Mouse (Mus musculus) forebrain, embryonic 14.5 days (tissue): ENCODE results near the gene Tbx2. TPM values are rescaled to one million over a fixed set of nuclear protein-coding genes. Genes with fewer than 3 reads are reported as not detected.

Experiments used
- ATAC-seq: fragments of 200-750 bp; cut with Nextera tagmentation; 2 replicates; pipeline ENCODE4 v1.8.0; 2017; ENCODE audit warnings: mild to moderate bottlenecking, moderate library complexity
- DNase-seq: peaks from one replicate; pipeline ENCODE4 v3.0.0-alpha.2; 2015; ENCODE audit warnings: low spot score
- H3K27ac ChIP-seq: fragments of 300-500 bp; sonication (generic); 2 replicates; pipeline ENCODE4 v1.5.1; 2014; ENCODE audit warnings: low read depth, mild to moderate bottlenecking, control low read depth, low read length, moderate library complexity
- H3K27me3 ChIP-seq: fragments of 300-500 bp; sonication (generic); replicated peaks from 2 replicates; pipeline ENCODE4 v1.6.1; 2014; ENCODE audit warnings: low read length, control low read depth, mixed read lengths; ENCODE audit not compliant: control insufficient read depth, insufficient read depth
- H3K36me3 ChIP-seq: fragments of 300-500 bp; sonication (generic); 2 replicates; pipeline ENCODE4 v1.6.1; 2014; ENCODE audit warnings: low read length, control low read depth; ENCODE audit not compliant: control insufficient read depth, insufficient read depth
- H3K4me1 ChIP-seq: fragments of 300-500 bp; sonication (generic); 2 replicates; pipeline ENCODE4 v1.6.1; 2014; ENCODE audit warnings: antibody characterized with exemption, low read length, control low read depth; ENCODE audit not compliant: control insufficient read depth, insufficient read depth
- H3K4me2 ChIP-seq: fragments of 300-500 bp; sonication (generic); 2 replicates; pipeline ENCODE4 v1.6.1; 2014; ENCODE audit warnings: mild to moderate bottlenecking, control low read depth, low read length
- H3K4me3 ChIP-seq: fragments of 300-500 bp; sonication (generic); 2 replicates; pipeline ENCODE4 v1.5.1; 2014; ENCODE audit warnings: low read depth, low read length, control low read depth
- H3K9ac ChIP-seq: fragments of 300-500 bp; sonication (generic); 2 replicates; pipeline ENCODE4 v1.6.1; 2014; ENCODE audit warnings: mild to moderate bottlenecking, low read length, control low read depth, moderate library complexity
- H3K9me3 ChIP-seq: fragments of 300-500 bp; sonication (generic); replicated peaks from 2 replicates; pipeline ENCODE4 v1.6.1; 2016; ENCODE audit warnings: low read length, control low read depth, mixed read lengths; ENCODE audit not compliant: control insufficient read depth
- WGBS: fragments of 180-500 bp; shearing (Covaris S2); extraction: QIAGEN DNeasy Blood & Tissue Kit; methylation state at CpG from one replicate; pipeline ENCODE4 v1.1.7; 2014; 5-methylcytosine and 5-hydroxymethylcytosine counted together
- polyA plus RNA-seq: library from polyadenylated mRNA; unstranded; fragments of >200 nt; fragmentation: Nextera tagmentation; extraction: Ambion mirVana; gene quantifications from 2 replicates; pipeline ENCODE4 v1.2.1, GENCODE M21; 2014

Gene Tbx2
- polyA plus RNA-seq = 0.48 and 0.64 TPM in 2 replicates

DNA sequence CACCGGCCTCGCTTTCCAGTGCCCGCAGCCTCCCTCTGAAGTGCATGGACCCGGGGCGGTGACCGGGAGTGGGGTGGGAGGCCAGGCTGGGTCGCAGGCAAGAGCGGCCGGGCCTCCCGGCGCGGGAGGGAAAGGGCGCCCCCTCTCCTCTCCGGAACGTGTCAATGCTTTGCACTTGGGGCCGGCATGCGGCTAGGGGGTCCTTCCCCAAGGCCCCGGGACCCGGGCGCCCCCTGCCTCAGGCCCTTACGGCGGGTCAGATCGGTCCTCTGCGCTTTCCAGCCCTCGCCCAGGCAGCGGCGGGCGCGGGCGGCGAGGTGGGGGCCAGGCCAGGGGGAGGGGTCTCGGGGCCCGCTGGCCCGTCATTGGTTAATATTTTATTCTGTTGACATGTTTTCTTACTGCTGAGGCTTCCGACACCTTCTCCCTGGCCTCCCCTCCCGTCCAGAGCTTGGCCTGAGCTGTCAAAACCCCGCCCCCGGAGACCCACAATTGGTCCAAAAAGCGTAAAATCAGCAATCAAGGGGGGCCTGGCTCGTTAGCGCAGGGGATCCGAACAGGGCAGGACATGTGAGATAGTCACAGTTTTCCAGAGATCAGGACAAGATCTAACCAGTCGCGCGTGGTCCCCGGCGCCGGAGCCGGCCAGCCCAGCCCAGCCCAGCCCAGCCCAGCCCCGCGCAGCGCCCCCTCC is at the start of gene Tbx2:
Gene Tbx2, plus strand, starts transcription at position 321 of the 694 bp plus-strand sequence.
- Histone ChIP-seq H3K27ac (no peak within 1 kb of the TSS), H3K4me2 (peak within 1 kb of the TSS; percentile 60), H3K4me1 (peaks cover 13% of the 10 kb centered on the region), H3K27me3 (peaks cover 82% of the 10 kb centered on the region), H3K9me3 (no peaks in the 10 kb centered on the region), H3K4me3 (peak within 1 kb of the TSS; percentile 29), H3K36me3 (no peaks in the 10 kb centered on the region), H3K9ac (peak within 1 kb of the TSS; percentile 41; the same call in 1 of the 2 replicates)
- under 1% methylated on average over 41 of the region's 52 CpGs for WGBS
- DNase-seq (peak; percentile 33), ATAC-seq (peak; percentile 29)

DNA sequence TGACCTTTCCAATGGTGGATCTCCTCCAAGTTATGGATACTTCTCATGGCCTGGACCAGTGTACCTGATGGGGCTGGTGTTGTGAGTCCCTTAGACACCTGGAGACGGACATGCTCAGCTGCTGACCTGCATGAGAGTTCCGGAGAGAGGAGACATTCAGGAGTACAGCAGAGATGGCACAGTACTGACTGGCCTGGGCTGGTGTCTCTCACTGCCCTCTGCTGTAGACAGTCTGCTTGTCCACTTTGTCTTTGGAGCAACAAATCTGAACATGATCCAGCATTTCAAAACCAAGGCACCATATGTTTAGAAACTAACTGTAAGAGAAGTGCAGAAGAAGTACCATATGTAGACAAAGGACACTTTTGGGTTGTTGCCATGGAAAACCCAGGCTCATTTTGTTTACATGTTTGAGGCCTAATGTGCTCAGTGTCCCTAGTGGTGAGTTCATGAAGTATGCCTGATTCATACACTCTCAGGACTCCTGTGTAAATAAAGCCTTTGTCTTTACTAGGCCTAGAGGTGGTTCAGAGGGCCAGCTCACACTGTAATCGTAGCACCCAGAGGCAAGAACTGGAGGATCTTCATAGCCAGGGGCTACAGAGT is 46.1 kb upstream of the Tbx2 start:
- H3K27ac ChIP-seq = no peak overlapping the region
- ATAC-seq = peak; percentile 32; the same call in 1 of the 2 replicates
- no peak overlapping the region for H3K4me2 ChIP-seq
- WGBS = 69% methylated on average over 3 of the region's 3 CpGs
- DNase-seq = peak; percentile 71
- no peak overlapping the region for H3K9ac ChIP-seq
- H3K4me1 ChIP-seq = no peaks in the 10 kb centered on the region
- H3K27me3 ChIP-seq = no peaks in the 10 kb centered on the region
- no peak overlapping the region for H3K4me3 ChIP-seq
- H3K9me3 ChIP-seq = no peaks in the 10 kb centered on the region
- H3K36me3 ChIP-seq = no peaks in the 10 kb centered on the region

DNA sequence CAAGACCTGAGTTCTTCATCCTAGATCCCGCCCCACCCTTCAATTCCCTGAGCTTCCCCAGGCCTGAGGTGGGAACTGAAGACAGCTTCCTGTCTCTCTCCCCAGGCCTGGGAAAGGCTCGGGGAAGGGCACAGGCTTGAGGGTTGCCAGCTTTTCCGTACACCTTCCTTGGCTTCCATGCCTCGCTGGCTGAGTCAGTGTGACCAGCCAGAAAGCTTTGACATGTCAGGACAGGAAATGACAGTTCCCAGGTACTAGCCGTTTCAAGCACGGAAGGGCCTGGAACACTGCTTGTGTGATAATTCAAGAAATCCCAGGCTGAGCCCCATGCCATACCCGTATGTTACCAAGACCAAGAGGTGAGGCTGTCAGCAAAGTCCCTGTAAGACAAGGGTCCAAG is 42.6 kb upstream of the Tbx2 start:
- Histone ChIP-seq H3K36me3 (no peaks in the 10 kb centered on the region), H3K4me2 (no peak overlapping the region), H3K4me1 (no peaks in the 10 kb centered on the region), H3K27me3 (no peaks in the 10 kb centered on the region), H3K9ac (no peak overlapping the region), H3K27ac (no peak overlapping the region), H3K9me3 (no peaks in the 10 kb centered on the region), H3K4me3 (no peak overlapping the region)
- 87% methylated on average over 7 of the region's 7 CpGs for WGBS
- ATAC-seq (no peak), DNase-seq (no peak)

DNA sequence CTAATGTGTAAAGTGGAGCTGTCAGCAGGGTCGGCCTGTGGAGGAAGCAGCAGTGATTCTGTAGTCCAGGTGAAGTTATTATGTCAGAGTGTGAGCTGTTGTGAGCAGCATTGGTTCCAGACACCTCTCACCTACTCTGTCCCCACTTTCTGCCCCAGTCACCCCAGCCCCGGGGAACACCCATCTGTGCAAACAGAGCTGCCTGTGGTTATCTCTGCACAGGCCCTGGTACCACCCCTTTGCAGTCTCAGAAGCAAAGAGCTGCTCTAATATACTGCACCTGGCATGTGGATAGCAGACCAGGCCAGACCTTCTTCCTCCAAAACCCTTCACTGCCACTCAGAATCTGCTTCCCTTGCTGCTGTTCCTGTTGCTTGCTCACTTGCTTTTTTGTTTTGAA is 42.1 kb upstream of the Tbx2 start:
- ATAC-seq (no peak), DNase-seq (no peak)
- Histone ChIP-seq H3K4me2 (no peak overlapping the region), H3K27me3 (no peaks in the 10 kb centered on the region), H3K27ac (no peak overlapping the region), H3K9ac (no peak overlapping the region), H3K9me3 (no peaks in the 10 kb centered on the region), H3K36me3 (no peaks in the 10 kb centered on the region), H3K4me3 (no peak overlapping the region), H3K4me1 (no peaks in the 10 kb centered on the region)
- WGBS = 89% methylated on average over 2 of the region's 2 CpGs

DNA sequence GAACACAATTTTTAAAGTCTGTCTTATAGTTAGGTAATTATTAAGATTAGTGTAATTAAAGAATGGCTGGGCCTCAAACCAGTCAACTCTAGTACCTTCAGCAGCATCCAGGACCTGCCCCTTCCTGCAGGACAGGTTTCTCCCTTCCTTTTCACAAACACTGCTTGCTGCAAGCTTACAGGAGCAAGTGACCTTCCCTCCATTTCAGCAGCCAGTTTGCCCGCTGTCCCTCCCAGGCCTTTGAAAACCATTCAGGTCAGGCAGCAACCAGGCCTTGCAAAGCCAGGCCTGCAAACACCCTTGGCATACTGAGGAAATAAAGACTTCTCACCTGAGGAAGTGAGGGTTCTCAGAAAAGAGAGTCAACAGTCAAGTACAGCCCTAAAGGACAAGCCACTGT is 41.1 kb upstream of the Tbx2 start:
- DNase-seq (no peak), ATAC-seq (no peak)
- no peaks in the 10 kb centered on the region for H3K36me3 ChIP-seq
- H3K4me1 ChIP-seq = no peaks in the 10 kb centered on the region
- no peak overlapping the region for H3K9ac ChIP-seq
- no peak overlapping the region for H3K4me2 ChIP-seq
- H3K9me3 ChIP-seq = no peaks in the 10 kb centered on the region
- WGBS = 64% methylated on average over 1 of the region's 1 CpGs
- no peak overlapping the region for H3K27ac ChIP-seq
- H3K27me3 ChIP-seq = no peaks in the 10 kb centered on the region
- H3K4me3 ChIP-seq = no peak overlapping the region

DNA sequence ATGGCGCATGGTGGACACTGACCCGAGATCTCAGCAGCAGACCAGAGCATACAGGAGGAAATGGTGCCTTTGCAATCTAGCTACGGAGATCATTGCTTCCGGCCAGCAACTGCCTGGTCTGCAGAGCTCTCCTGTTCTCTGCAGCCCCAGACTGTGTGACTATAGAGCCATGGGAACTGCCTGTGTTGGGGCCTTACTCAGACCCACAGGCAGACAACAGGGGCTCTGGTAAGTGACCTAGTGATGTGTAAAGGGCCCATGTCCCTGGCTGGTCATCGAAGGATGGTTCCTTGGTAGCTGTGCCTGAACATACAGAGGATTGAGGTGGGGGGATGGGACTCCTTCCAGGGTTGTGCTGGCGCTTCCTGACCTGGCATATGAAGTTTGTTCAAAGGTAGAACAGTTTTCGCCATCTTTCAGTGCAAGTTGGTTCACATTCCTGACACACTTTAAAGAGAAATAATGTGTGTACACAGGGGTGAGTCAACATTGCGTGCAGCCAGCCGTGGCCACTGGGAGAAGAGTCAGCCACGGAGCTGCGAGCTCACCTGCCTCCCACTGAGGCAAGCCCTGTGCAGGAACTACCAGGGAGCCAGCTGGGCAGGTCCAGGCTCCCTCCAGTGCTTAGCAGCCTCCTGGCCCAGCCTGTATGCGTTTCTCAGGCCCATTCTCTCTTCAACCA is 39.7 kb upstream of the Tbx2 start:
- no peaks in the 10 kb centered on the region for H3K4me1 ChIP-seq
- 67% methylated on average over 12 of the region's 12 CpGs for WGBS
- no peak overlapping the region for H3K4me3 ChIP-seq
- no peak overlapping the region for H3K27ac ChIP-seq
- ATAC-seq (no peak), DNase-seq (no peak)
- no peaks in the 10 kb centered on the region for H3K27me3 ChIP-seq
- H3K9me3 ChIP-seq = no peaks in the 10 kb centered on the region
- H3K36me3 ChIP-seq = no peaks in the 10 kb centered on the region
- H3K4me2 ChIP-seq = no peak overlapping the region
- H3K9ac ChIP-seq = no peak overlapping the region

DNA sequence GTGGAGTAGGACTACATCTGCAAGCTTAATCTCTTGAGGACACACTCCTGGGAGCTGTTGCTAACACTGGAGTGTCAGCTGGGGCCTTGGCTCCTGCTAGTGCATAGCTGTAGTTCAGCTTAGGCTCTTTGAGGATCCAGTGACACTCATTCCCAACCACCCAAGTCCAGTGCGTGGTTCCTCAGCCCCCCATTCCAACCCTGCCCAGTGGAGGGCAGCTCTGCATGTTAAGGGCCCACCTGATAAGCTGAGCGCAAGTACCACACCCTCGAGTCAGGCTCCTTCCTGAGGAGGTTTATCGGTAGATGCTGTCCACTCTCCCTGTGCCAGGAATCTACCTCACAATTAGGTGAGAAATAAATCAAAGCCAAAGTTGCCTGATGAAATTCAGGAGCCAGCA is 32.9 kb upstream of the Tbx2 start:
- no peaks in the 10 kb centered on the region for H3K27me3 ChIP-seq
- DNase-seq = no peak
- no peak overlapping the region for H3K4me2 ChIP-seq
- 92% methylated on average over 4 of the region's 4 CpGs for WGBS
- H3K27ac ChIP-seq = no peak overlapping the region
- no peak overlapping the region for H3K4me3 ChIP-seq
- H3K4me1 ChIP-seq = no peaks in the 10 kb centered on the region
- no peak for ATAC-seq
- H3K9me3 ChIP-seq = no peaks in the 10 kb centered on the region
- no peaks in the 10 kb centered on the region for H3K36me3 ChIP-seq
- H3K9ac ChIP-seq = no peak overlapping the region

DNA sequence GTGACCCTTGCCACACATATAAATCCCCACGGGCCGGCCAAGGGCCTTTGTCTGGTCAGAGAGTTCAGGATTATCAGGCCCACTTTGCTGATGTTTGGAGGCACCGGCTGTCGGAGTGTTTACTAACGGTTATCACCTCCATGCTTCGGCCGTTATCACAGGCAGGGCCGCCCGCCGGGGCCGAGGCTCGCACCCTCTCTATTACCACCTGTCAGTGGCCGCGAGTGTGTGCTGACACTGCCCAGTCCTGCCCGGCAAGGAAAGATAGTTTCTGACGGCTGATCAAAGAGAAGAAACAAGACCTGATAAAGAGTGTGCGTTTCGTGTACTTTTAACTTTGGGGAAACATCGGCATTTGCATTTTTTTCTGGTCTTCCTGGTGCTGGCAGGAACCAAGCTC is 32.5 kb upstream of the Tbx2 start:
- H3K27ac ChIP-seq = no peak overlapping the region
- no peaks in the 10 kb centered on the region for H3K4me1 ChIP-seq
- no peak overlapping the region for H3K9ac ChIP-seq
- ATAC-seq (no peak), DNase-seq (no peak)
- no peaks in the 10 kb centered on the region for H3K36me3 ChIP-seq
- 86% methylated on average over 19 of the region's 19 CpGs for WGBS
- no peak overlapping the region for H3K4me2 ChIP-seq
- no peaks in the 10 kb centered on the region for H3K27me3 ChIP-seq
- no peaks in the 10 kb centered on the region for H3K9me3 ChIP-seq
- H3K4me3 ChIP-seq = no peak overlapping the region

DNA sequence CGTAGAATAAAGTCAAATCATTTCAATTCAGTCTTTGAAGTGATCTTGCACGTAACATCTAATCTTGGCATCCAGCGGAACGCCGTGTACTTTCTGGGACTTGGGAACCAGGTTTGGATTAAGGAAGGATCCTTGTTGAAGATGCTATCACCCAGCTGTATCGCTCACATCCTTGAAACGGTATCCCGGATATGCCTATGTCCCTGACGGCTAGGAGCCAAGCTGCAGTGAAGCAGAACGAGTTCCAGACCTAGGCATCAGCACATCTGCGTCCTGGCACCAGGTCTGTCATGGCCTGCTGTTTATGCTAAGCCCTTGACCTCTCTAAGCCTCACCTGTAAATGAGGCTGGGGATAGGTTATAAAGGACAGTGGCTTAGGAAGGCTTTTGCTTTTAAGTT is 32.0 kb upstream of the Tbx2 start:
- ATAC-seq (no peak), DNase-seq (no peak)
- 91% methylated on average over 11 of the region's 11 CpGs for WGBS
- H3K9me3 ChIP-seq = no peaks in the 10 kb centered on the region
- no peak overlapping the region for H3K4me2 ChIP-seq
- H3K9ac ChIP-seq = no peak overlapping the region
- no peak overlapping the region for H3K27ac ChIP-seq
- H3K4me3 ChIP-seq = no peak overlapping the region
- H3K36me3 ChIP-seq = no peaks in the 10 kb centered on the region
- no peaks in the 10 kb centered on the region for H3K27me3 ChIP-seq
- no peaks in the 10 kb centered on the region for H3K4me1 ChIP-seq
